Mouse (Mus musculus) kidney, embryonic 16.5 days (tissue): ENCODE measurements around the gene Gm10377. TPM values are rescaled to one million over a fixed set of nuclear protein-coding genes. Genes with fewer than 3 reads are reported as not detected.
"Not testable (repeated sequence)": the region's sequence is repeated elsewhere in the genome, so short reads cannot be mapped to it uniquely, and the experiment has no call there.

Source experiments
- ATAC-seq: fragments of 200-750 bp; cut with Nextera tagmentation; 2 replicates; pipeline ENCODE4 v1.8.0; 2017; ENCODE audit warnings: moderate TSS enrichment; ENCODE audit not compliant: low FRiP score, low TSS enrichment
- H3K27ac ChIP-seq: fragments of 300-500 bp; sonication (generic); 2 replicates; pipeline ENCODE4 v1.5.1; 2014; ENCODE audit warnings: low read length
- H3K27me3 ChIP-seq: fragments of 300-500 bp; sonication (generic); 2 replicates; pipeline ENCODE4 v1.6.1; 2014; ENCODE audit warnings: low read length, control low read depth, mixed read lengths; ENCODE audit not compliant: insufficient read depth
- H3K36me3 ChIP-seq: fragments of 300-500 bp; sonication (generic); 2 replicates; pipeline ENCODE4 v1.6.1; 2014; ENCODE audit warnings: low read length, control low read depth, mixed read lengths; ENCODE audit not compliant: insufficient read depth
- H3K4me1 ChIP-seq: fragments of 300-500 bp; sonication (generic); 2 replicates; pipeline ENCODE4 v1.6.1; 2014; ENCODE audit warnings: low read length, control low read depth, mixed read lengths; ENCODE audit not compliant: insufficient read depth
- H3K4me2 ChIP-seq: fragments of 300-500 bp; sonication (generic); replicated peaks from 2 replicates; pipeline ENCODE4 v1.6.1; 2014; ENCODE audit warnings: low read depth, low read length
- H3K4me3 ChIP-seq: fragments of 300-500 bp; sonication (generic); 2 replicates; pipeline ENCODE4 v1.5.1; 2014; ENCODE audit warnings: mild to moderate bottlenecking, low read length
- H3K9ac ChIP-seq: fragments of 300-500 bp; sonication (generic); replicated peaks from 2 replicates; pipeline ENCODE4 v1.6.1; 2014; ENCODE audit warnings: low read length
- H3K9me3 ChIP-seq: fragments of 300-500 bp; sonication (generic); 2 replicates; pipeline ENCODE4 v1.6.1; 2016; ENCODE audit warnings: low read length, control low read depth
- WGBS: fragments of 180-500 bp; shearing (Covaris S2); extraction: QIAGEN DNeasy Blood & Tissue Kit; methylation state at CpG from one replicate; pipeline ENCODE4 v1.1.7; 2014; 5-methylcytosine and 5-hydroxymethylcytosine counted together
- polyA plus RNA-seq: library from polyadenylated mRNA; unstranded; fragments of >200 nt; fragmentation: Nextera tagmentation; extraction: Ambion mirVana; gene quantifications from 2 replicates; pipeline ENCODE4 v1.2.1, GENCODE M21; 2015

Gene Gm10377
- not detected in 2 replicates for polyA plus RNA-seq

- H3K4me3 ChIP-seq, H3K9ac ChIP-seq, H3K27ac ChIP-seq, H3K4me1 ChIP-seq, H3K9me3 ChIP-seq, H3K27me3 ChIP-seq, ATAC-seq, H3K4me2 ChIP-seq, H3K36me3 ChIP-seq: not testable (repeated sequence)
Measured at GRCm38 (mm10) chr14:42797887-42798286, at the start of gene Gm10377. TSS of gene Gm10377 (minus strand) at chr14:42797987.

GRCm38 (mm10) chr14:42768721-42769120 is 29.1 kb downstream of the Gm10377 start, which contains the start of gene Gm3015:
TSS of gene Gm3015 (minus strand) at chr14:42768821.
- H3K27me3 ChIP-seq, H3K27ac ChIP-seq, H3K9me3 ChIP-seq, H3K9ac ChIP-seq, H3K4me2 ChIP-seq, H3K4me1 ChIP-seq, H3K4me3 ChIP-seq, H3K36me3 ChIP-seq, ATAC-seq: not testable (repeated sequence)
- no CpG with 5 or more reads among the region's 1 CpGs for WGBS

Other genes starting within 250 kb of the Gm10377 start
- gene Gm17124, start 198.1 kb downstream of the Gm10377 start, polyA plus RNA-seq: not detected in 2 replicates
- not detected in 2 replicates for gene Gm3633, start 156.1 kb downstream of the Gm10377 start, polyA plus RNA-seq
- gene Gm10378, start 142.0 kb downstream of the Gm10377 start, polyA plus RNA-seq: not detected in 2 replicates
- gene Gm3015, start 29.2 kb downstream of the Gm10377 start, polyA plus RNA-seq: not detected in 2 replicates
- gene Gm21977, start 55.5 kb upstream of the Gm10377 start, polyA plus RNA-seq: not detected in 2 replicates
- not detected in 2 replicates for gene Gm8082, start 195.6 kb upstream of the Gm10377 start, polyA plus RNA-seq
- gene Gm10376, start 217.6 kb upstream of the Gm10377 start, polyA plus RNA-seq: not detected in 2 replicates